Mouse (Mus musculus): Measurements from ENCODE around the gene Hmx3. TPM values are rescaled to one million over a fixed set of nuclear protein-coding genes. Genes with fewer than 3 reads are reported as not detected.

The Hmx3 gene
- polyA plus RNA-seq (2012; rRNA removed): 4.1 and 4.6 TPM in 2 replicates

DNA sequence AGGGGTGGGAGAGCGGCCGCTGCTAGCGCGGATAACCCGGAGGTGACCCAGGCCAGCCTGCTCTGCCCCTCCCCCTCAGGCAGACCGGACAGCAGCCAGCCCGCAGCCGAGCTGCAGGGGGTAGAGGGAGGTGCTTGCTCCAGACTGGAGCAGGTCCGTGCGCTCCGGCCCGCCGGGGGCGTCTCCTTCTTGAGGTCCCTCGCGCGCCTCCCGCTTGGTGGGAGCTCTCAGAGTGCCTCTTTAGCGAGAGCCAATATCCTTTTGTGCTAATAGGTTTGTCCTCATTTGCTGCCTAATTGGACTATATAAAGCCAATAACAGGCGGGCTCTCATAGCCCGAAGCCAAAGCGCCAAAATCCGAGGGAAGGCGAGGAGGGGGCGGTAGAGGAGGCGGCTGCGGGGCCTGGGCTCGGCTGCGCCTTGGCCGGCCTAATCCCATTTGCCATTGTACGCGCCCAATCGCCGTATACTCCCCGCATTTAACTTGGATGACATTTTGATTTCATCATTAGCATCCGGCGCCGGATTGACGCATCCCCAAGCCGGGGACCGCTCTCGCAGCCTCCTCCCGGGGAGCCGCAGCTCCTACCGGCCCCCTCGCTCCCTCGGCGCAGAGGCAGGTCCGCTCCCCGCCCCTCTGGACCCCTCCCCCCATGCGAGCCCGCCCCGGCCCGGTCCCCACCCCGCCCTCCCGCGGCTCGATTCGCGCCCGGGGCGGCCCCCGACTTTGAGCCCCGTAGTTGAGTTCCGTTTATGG, at the start of gene Hmx3:
Hmx3 (plus strand) TSS at position 753 of the 757 bp plus-strand sequence.

DNA sequence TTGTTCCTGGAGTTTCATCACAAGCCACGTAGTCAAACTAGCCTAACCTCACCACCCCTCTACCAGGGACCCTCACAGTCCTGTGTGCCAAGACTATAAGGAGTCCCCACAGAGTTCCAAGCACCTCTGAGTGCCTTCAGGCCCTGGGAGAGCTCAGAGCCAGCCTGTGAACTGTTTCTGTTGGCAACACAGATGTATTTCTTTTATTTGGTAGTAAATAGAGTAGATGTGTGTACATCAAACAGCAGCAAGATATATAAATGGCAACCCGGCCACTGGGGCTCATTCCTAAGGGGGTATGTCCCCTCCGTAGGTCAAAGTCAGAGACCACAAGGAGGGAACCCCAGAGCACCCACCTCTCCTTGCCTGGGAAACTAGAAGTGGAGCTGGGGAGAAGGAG, 5.8 kb downstream of the Hmx3 start, which contains the start of gene Hmx2:
Hmx2 (plus strand) TSS at position 301 of the 400 bp plus-strand sequence.

DNA sequence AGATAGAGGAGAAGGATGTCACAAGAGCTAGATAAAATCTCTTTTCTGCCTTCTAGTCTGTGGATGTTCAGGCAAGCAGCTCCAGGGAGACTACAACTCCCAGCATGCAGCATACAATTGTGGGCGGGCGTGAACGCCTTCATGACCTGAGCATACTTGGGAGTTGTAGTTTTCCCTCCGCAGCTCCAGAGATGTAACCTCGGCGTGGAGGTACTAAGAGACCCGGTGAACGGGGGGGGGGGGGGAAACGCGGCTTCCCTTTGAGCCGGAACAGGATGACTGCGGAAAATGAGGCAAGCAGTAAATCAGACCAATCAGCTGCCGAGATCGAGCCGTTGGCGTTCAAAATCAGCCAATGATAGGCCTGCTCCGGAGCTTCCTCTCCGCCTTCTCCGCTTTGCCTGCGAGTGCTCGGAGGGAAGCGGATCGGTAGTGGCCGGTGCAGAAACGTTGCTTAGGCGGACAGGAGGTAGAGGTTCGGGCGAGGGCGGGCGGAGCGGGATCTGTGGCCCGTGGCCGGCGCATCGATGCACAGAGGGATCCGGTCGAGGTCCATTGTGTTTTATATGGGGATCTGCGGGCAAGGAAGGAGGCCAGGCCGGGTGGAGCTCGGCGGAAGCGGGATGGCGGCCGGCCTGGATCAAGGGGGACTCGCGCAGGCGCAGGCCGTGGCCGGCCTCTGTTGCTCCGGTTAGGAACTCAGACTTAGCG, 17.5 kb downstream of the Hmx3 start, which contains the start of gene Bub3:
Bub3 (plus strand) TSS at position 237 of the 711 bp plus-strand sequence.

Other genes with a start within 250 kb of the Hmx3 start
- gene Cuzd1, start 220.6 kb upstream of the Hmx3 start, polyA plus RNA-seq (2012; rRNA removed): 5.2 TPM in 1 of 2 replicates, not detected in the other
- not detected in 2 replicates for gene Fam24b, start 213.4 kb upstream of the Hmx3 start, polyA plus RNA-seq (2012; rRNA removed)
- not detected in 2 replicates for gene Fam24a, start 209.0 kb upstream of the Hmx3 start, polyA plus RNA-seq (2012; rRNA removed)
- gene 2310057M21Rik, start 180.1 kb upstream of the Hmx3 start, polyA plus RNA-seq (2012; rRNA removed): 1.7 and 2.5 TPM in 2 replicates
- gene Pstk, start 171.7 kb upstream of the Hmx3 start, polyA plus RNA-seq (2012; rRNA removed): 61.4 and 76.9 TPM in 2 replicates
- gene Ikzf5, start 132.3 kb upstream of the Hmx3 start, polyA plus RNA-seq (2012; rRNA removed): 6.4 and 7.0 TPM in 2 replicates
- gene Acadsb, start 132.3 kb upstream of the Hmx3 start, polyA plus RNA-seq (2012; rRNA removed): 2.7 and 3.2 TPM in 2 replicates
- gene Hmx2, start 5.9 kb downstream of the Hmx3 start, polyA plus RNA-seq (2012; rRNA removed): 1.1 TPM in 2 replicates
- 44.6 and 47.3 TPM in 2 replicates for gene Bub3, start 17.4 kb downstream of the Hmx3 start, polyA plus RNA-seq (2012; rRNA removed)

Measured in colon, adult 2 months (tissue).